In genomic region chr3:157938585-157938984, GRCm38 (mm10) we compare ENCODE assay signal across 1 mouse cellular context.
A peak's percentile ranks its signal among the peaks of the same experiment; 100 is the strongest.
TF ChIP-seq lines count a peak whose summit lies in the region.

No protein-coding gene starts in this region.

TF ChIP-seq in CH12.LX, 34 proteins besides CTCF, POLR2A, EP300 and RAD21 (continued from another document):
- TF ChIP-seq KAT2A (IDR thresholded peaks at IDR 0.05; ENCODE audit: insufficient replicate concordance, low read length) (no peak), NELFE (IDR thresholded peaks at IDR 0.05; ENCODE audit: low read depth, low read length) (no peak), IRF4 (IDR thresholded peaks at IDR 0.05; ENCODE audit: low read depth, low read length) (peak; percentile 51; the same call in 1 of the 2 replicates), MEF2A (IDR thresholded peaks at IDR 0.05; ENCODE audit: borderline replicate concordance, low read depth, low read length) (0 out of 2 replicates have a peak, but pooled peaks have one; percentile 19), NRF1 (IDR thresholded peaks at IDR 0.05; ENCODE audit: low read depth, low read length) (no peak), USF2 (conservative IDR thresholded peaks at IDR 0.05; ENCODE audit: low read depth, low read length) (no peak), JUN (IDR thresholded peaks at IDR 0.05; ENCODE audit: insufficient read depth, low read depth, low read length) (no peak), PAX5 (IDR thresholded peaks at IDR 0.05; ENCODE audit: low read length) (no peak), E2F4 (IDR thresholded peaks at IDR 0.05; ENCODE audit: insufficient replicate concordance, low read depth, low read length) (no peak)
